Mouse (Mus musculus): ENCODE data around the gene Ezh1.

Ezh1 gene

DNA sequence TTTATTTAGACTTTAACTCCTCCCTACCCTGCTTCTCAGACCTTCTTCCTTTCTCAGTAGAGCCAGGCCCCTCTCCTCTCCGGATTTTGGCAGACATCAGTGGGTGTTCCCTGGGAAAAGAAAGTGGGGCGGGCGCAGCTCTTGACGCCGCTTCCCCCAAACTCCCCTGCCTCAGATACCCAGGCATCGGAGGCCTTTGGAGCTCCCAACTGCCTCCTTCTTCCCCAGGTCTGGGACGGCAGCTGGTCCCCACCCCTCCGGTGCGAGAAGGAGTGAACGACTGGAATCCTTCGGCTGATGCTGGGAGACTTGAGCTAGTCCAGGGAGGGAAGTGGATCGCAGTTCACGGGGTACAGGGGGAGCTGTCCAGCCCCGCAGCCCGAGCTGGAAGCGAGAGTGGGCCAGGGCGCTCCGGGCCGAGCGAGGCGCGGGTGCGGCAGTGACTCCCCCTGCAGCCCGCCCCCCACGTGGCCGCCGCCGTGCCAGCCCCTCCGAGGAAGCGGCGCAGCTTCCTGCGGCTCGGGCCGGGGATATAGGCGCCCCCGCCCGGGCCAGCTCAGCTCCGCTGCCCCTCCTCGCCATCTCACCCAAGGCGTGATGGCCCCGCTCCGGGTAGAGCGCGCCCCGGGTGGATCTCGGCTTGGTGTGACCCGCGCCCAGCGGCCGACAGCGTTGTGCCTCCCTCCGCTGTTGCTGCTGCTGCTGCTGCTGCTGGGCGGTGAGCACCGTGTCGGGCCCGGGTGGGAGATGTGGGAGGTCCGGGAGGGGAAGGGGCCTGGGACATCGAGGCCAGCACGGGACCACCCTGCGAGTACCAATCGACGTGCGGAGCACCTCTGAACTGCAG, 19.8 kb upstream of the Ezh1 start, which contains the start of gene Ramp2:
Gene Ramp2, plus strand, starts transcription at position 174 of the 847 bp plus-strand sequence.
- peak; percentile 68 for DNase-seq

DNA sequence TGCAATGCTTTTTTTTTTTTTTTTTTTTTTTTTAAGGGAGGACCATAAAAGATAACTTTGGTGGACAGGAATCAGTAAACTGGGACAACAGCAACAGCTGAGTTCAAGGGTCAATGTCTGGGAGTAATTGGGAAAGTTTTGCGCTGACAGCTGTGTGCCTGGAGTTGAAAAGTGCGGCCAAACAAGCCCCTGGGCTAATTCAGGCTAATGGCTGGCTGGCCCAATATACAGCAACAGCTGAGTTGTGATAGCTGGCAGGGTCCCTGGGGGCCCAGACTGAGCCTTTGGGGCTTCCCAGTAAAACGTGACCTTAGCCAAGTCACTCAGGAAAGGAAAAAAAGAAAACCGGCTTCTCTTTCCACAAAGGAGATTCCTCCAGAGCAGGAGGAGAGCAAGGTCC, 18.8 kb upstream of the Ezh1 start:
- DNase-seq: peak; percentile 32

DNA sequence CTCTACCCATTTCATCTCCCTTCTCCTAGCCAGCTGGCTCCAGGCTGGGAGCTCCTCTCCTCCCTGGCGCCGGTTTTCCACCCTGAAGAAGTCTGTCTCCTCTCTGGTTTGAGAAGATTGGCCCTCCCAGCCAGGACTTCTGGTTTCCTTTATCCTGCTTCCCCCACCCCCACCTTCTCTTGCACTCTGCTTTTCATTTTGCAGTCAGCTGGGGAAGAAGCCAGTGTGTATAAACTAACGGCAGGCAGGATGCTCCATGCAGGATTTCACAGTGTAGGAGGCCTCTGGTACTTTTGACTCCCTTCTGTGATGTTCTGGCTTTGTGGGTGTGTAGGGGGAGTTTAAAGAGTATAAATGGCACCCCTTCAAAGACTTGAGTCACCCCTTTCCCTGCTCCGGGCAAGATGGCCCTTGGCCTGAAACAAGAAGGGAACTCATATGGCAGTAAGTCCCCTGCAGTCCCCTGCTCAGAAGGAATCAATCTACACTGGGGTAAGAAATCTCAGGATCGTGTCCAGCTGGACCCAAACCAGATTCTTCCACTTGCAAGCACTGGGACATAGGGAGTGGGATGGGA, 11.9 kb upstream of the Ezh1 start:
- no peak for DNase-seq

DNA sequence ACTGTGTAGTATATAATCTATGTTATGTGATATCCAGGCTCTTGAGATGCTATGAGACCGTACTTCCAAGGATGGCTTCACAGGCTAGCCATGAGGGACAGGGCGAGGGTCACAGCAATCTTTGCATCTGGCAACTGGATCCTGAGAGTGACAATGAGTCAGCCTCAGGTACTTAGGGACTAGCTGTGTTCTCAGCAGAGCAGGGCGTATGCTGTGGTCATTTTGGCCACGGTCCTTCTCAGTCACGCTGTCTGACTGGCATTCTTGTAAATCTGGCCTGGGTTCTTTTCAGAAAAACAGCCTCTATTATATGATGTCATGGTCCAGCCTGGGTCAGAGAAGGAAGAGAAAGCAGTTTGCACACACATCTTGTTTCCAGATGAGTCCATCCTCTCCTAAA, 10.5 kb upstream of the Ezh1 start:
- no peak for DNase-seq

DNA sequence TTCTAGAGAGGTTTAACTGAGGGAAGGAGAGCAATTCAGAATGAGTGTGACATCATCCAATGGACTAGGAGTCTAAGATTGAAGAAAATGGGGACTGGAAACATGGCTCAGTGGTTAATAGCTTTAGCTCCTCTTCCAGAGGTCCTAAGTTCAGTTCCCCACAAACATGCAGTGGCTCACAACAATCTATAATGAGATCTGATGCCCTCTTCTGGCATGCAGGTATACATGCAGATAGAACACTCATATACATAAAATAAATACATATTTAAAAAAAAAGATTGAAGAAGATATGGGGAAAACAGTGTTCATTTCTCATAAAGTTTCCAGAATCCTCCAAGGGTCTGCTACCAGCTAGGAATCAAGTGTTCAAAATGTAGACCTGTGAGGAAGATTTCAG, 9.2 kb upstream of the Ezh1 start:
- DNase-seq: no peak

DNA sequence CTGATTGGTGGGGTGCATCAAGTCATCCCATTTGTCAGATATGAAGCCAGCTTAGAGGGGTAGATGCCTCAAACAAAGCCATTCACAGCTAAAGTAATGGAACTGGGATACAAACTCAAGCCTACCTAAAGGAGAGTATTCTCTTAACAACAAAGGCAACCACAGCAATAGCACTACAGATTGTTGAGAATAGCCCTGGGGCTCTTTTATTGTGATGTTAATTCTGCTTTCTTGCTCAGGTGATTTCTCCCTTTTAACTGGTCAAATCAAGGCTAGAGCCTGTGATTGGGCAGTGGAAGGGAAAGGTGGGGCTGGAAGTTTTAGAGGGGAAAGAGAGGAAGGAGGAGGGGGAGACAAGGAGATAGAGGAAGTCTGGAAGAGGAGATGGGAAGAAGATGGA, 7.9 kb upstream of the Ezh1 start:
- no peak for DNase-seq

DNA sequence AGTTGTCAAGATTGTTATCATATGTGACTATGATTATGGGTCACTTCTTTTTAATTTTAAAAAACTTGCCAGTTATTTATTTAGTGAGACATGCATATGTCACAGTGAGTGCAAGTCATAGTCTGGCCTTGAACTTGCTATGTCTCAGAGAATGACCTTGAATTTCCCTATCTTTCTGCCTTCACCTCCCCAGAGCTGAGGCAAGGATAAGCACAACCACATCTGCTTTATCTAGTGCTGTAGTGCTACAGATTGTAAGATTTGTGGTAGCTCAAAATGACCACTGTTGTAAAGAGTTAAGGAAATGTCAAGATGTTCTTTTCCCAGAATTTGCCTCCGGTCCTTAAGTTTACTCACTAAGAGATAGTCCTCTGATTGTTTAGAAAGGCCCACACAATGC, 7.0 kb upstream of the Ezh1 start:
- no peak for DNase-seq

DNA sequence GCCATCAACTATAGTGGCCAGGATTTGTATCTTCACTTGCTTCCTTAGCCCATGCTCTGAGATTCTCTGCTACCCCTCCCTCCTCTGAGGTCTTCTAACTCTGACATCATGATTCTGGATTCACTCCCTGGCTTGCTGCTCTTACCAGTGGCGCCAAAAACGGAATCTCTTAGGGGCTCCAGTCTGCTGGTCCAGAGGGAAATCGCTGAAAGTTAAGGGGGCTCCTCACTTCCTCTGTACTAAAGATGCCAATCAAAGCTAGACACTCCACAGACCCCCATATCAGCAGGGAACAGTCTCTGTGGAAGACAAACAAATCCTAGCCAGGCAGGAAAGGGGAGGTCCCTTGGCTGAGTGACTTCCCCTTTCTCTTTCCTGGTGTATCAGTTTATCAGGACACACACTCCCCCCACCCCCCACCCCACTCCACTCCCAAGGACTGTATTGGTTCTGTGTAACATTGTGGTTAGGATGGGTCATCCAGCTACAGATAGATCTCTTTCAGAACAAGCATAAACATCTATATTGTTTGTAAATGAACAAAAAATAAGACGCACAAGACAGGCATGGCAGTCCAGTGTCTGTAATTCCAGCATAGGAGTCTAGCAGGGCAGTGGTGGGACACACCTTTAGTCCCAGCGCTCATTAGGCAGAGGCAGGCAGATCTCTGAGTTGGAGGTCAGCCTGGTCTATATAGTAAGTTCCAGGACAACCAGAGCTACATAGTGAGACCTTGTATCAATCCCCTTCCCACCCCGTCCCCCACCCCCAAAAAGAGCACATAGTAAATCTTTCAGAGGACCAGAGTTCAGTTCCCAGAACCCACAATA, 6.0 kb upstream of the Ezh1 start:
- peak; percentile 63 for DNase-seq

DNA sequence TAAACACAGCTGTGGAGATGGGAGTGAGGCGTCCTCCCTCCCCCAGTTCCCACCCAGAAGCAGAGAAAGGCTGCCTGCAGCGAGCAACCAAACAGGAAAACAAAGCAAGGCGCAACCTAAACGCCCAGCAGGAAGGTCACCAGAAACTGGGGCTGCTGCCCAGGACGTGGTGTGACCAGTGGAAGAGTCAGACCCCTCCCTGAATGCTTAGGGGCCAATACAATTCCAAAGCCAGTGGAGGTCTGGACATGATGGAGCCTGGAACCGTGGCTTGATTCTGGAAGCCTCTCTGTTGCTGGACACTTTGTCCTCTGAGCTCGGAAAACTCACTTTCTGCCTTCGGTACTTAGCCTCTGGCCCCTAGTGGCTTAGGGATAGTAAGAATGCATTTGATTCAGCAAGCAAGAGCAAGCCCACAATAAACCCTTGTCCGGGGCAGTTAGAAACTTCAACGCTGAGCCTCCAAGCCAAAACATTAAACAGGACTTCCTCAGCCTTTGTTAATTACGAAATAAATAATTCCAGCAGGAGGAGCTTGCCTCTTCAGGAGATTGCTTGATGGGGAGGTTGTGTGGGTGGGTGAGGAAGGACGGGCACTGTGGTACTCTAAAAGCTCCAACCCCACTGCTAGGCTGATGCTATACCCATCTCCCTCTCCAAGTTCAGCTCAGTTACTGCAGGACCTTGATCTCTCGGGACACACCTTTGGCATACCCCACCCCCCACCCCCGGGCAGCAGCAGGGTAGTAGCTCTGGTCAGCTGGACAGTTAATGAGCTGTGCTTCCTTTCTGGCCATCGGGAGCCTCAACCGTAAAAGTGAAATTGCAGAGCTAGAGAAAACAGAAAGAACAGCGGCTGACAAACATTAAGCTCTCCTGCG, 5.0 kb upstream of the Ezh1 start:
- DNase-seq: peak; percentile 73

DNA sequence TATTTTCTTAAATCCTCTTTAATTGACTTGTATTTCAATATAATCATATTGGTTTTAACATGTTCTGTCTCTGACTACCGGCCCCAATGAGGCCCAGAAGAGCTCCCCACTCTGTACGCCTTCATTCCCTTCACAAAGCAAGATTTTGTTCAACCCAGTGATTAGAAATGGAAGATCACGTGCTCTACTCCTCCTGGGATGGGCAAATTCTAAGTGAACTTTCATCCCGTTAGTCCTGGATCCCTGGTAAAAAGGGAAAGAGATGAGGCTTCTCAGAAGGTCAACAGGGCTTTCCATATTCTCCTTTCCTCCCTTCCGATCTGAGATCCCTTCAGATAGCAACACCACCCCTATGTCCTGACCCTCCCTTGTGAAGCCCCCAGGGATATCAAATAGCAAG, 4.3 kb upstream of the Ezh1 start:
- DNase-seq: peak; percentile 28

DNA sequence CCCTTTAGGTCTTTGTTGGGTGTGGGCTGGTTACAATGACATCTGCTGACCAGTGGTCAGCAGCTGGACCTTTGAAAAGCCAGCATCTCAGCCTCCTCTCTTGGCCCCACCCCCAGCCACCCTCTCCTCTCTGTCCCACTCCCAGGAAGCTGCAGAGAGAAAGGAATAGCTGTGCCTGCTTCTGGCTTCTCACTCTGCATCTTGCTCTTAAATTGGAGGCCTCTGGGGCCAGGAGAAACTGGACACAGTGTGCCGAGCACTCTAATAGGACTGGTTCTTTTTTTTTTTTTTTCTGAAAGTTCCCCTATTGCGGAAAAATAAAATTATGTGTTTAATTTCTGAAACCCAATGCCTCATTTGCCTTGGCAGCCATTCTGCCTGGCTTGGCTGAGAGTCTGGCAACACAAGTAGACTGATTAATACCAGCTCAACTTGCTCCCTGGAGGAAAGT, 3.8 kb upstream of the Ezh1 start:
- no peak for DNase-seq

DNA sequence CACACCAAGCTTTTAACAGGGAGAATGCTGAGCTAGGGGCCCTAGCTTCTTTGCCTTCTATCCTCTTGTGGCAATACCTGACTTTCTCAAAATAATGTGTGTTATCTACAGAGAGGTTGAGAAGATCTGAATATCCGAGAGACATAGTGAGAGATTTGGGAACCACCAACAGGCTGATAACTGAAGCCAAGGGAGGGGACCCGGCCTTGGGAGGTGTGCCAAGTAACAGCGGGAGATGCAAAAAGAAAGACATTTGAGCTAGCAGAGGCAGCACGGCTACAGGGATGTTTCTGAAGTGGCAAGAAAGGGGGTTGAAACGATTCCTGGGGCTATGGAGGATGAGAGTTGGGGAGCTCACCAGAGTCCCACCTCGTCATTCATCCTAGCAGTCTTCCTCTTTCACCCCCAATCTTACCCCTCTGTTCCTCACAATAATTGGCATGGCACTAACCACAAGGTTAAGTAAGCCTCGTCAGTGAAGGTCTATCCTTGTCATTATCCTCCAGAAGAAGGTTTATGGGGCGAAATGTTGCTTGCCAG, 3.2 kb upstream of the Ezh1 start:
- no peak for DNase-seq

DNA sequence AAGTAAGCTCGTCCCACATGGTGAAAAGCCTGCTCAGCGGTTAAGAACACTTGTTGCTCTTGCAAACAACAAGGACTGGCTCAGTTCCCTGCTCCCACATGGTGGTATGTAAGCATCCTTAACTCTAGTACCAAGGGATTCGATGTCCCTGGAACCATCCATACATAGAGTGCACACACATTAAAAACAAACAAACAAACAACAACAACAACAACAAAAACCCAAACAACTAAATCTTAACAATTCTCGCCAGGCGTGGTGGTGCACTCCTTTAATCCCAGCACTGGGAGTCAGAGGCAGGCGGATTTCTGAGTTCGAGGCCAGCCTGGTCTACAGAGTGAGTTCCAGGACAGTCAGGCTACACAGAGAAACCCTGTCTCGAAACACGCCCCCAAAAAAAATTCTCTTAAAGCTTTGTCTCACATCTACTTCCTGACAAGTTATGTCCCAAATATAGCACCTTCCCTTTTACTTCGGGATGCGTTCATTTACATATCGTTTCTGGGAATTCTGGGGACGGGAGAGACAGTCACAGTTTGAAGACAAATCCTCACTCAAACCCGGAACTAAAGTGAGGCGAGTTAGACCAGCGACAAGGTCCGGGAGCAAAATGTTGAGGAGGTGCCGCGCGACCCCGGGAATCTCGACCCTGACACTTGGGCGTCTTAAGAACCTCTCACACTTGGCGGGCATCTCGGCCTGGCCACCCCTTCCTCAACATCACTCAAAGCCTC, 765 bp downstream of the Ezh1 start:
- DNase-seq: no peak

DNA sequence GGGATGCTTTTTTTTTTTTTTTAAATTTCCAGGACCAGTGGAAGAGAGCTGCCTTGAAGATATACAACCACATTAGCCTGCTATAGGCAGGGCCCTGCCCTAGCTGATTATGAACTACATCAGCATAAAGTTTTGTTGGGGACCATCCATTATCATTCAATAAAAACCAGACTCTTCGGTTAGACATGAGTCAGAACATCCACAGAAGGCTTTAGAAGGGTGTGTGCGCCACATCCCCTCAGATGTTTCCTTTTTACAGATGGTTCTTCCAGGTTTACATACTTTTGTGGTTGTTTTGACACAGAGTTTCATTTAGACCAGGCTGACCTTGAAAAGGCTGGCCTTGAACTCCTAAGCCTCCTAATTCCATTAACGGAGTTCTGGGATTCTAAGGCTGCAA, 1.9 kb downstream of the Ezh1 start:
- DNase-seq: no peak

DNA sequence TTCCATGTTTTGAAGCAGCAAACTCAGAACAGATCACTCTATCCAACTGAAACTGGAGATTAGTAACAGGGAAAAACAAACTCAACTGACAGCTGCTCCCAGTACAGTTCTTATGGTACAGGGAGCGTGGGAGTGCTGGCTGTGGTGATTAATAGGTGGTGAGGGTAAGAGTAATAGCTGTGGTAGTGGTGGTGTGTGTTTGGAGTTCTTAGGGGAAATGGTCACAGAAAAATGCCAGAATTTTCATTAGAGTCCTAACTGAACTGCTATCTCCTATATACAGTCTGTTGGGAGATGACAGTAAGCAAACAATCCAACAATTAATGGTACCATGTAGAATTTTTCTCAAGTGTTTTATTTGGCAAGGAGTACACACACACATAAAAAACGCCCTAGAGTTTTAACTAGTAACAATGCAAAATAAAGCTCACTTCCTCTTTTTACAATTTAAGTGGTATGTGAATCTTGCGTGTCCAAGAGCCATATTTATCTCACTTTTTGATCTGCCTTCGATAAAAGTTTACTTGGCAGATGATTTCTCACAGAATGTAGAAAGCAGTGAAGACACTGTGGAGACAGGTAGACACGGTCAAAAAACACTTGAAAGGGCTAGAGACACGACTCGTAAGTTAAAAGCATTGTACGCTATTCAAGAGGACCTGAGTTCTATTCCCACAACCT, 4.8 kb downstream of the Ezh1 start:
- no peak for DNase-seq

DNA sequence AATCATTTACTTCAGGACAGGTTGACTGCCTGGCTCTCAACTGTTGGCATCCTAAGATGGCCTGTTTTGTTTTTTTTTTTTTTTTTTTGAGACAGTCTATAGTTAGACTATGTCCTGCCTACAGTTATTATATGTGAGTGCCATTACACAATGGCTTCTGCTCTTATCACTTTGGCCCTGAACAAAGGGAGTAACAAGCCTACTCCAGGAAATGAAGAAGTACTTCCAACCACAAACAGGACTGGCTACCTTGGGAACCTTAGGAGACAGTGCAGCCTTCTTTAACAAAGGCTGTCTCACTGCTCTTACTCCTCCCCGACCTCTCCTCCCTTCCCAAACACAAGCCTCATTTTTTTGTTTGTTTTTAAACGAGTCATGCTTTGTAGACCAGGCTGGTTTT, 5.4 kb downstream of the Ezh1 start:
- DNase-seq: no peak

DNA sequence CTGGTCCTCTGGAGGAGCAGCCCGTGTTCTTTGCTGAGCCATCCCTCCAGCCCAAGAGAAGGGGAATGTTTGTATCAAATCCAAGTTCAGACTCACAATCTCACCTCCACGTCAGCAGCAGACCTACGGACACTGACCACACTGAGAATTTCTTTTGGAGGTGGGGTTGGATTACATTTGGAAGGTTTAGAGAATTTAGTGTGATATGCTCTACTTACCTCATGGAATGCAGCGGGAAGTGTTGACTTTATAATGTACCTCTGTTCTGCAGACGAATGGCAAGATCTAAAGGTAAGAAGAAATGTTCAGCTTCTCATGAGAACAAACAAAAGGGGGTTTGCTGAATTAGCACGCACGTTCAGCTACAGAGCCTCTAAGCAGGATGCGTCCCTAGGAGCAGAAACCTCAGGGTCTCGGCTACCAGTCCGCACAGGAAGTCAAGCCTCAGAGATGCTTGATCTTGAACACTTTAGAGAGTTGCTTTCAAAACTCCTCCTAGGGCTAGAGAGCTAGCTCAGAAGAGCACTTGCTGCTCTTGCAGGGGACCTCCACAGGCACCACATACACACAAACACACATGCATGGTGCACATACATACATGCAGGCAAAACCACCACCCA, 7.7 kb downstream of the Ezh1 start:
- peak; percentile 47 for DNase-seq

DNA sequence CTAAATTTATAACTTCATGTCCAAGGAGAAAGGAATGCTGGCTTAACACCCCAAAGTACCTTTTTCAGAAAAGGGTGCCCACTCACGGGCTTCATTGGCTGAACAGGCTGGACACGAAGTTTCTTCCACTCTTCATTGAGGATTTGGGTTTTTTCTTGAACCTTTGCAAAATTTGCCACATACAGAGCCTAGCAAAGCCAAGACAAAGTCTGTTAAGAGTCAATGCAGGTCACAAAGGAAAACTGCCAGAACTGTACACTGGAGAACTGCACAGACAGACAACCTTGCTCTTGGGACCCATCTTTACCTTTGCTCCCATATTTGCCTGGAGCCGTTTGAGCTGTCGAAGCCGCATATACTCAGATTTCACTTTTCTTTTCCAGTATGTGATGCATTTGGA, 9.3 kb downstream of the Ezh1 start:
- DNase-seq: peak; percentile 27

DNA sequence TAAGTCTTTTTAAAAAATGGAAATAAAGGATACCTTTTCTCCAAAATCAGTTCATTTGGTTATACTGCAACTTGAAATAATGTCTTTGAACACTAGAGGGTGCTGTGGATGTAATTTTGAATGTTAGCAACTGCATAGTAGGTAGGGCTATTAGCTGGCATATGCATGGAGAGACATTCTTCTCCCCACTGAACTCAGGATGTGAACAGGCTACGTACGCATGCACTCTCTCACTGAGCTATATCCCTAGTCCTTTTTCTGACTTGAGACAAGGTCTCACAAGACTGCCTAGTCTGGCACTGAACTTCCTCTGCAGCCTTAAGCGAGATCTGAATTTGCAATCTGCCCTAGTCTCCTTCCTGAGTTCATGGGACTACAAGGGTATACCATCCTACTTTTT, 14.3 kb downstream of the Ezh1 start:
- peak; percentile 35 for DNase-seq

DNA sequence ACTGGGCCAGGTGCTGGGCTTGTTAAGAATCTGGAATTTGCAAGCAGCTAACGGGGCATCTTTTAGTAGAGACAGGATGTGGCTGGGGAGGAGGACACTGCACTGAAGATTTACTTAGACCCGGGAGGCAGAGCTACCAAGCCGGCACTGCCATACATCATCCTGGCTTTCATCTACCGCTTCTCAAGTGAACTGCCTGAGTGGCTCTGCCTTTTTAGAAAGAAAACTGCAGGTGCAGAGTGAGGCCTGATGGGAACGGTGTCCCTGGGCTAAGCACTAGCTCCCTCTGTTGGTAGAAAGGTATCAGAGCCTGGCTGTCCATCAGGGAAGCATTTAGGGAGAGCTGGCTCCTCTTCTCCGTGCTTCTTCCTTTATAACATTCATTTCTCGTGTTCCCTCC, 25.3 kb downstream of the Ezh1 start:
- no peak for DNase-seq

DNA sequence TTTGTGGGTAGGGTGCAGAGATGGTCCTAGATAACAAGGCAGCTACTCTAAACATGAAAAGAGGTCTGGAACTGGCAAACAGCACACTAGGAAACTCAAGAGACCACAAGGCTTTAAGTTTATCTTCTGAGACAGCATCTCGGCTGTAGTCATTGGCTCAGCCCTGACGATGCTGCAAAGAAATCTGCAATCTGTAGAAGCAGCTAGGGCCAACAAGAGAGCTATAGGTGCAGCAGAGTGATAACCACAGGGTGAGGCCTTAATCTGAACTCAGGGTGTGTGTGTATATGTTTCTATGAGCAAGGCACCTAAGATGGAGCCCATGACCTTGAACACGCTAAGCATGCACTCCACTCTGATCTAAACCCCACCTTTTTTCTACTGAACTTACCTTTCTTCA, 26.7 kb downstream of the Ezh1 start:
- DNase-seq: no peak

Data from kidney, adult 18-20 months (tissue).